Mouse (Mus musculus) layer of hippocampus, adult 2 months (tissue): ENCODE data around the gene Tulp1. TPM values are rescaled to one million over a fixed set of nuclear protein-coding genes. Genes with fewer than 3 reads are reported as not detected.
A peak's percentile ranks its signal among the peaks of the same experiment; 100 is the strongest.
"Not testable (repeated sequence)": the region's sequence is repeated elsewhere in the genome, so short reads cannot be mapped to it uniquely, and the experiment has no call there.

Experiments
- DNase-seq, 2 experiments: peaks; one replicate each; pipeline ENCODE4 v3.0.0; 2022; ENCODE audit warnings: low spot score in 2 of 2
- H3K27ac ChIP-seq: fragments of 200-600 bp; 2 replicates; pipeline ENCODE4 v1.8.1; 2022
- H3K4me3 ChIP-seq: fragments of 200-600 bp; 2 replicates; pipeline ENCODE4 v1.8.1; 2022; ENCODE audit warnings: mild to moderate bottlenecking
- CTCF ChIP-seq: fragments of 200-600 bp; conservative IDR thresholded peaks from 2 replicates; pipeline ENCODE4 v1.8.1; 2022; ENCODE audit warnings: antibody characterized with exemption, mild to moderate bottlenecking, moderate library complexity
- long read RNA-seq, 2 experiments: library from polyadenylated mRNA; stranded (forward); transcript quantifications; one replicate each; pipeline ENCODE4 v2.0.0; 2021; ENCODE audit warnings: borderline mapping rate in 2 of 2
- total RNA-seq, 2 experiments: library from RNA; stranded (reverse); gene quantifications; 2 replicates each; pipeline ENCODE4 v1.2.3; 2021

Tulp1 gene
- total RNA-seq, result not detected
- long read RNA-seq, experiment 1, result 0 reads
- long read RNA-seq, experiment 2, result 0 reads

DNA sequence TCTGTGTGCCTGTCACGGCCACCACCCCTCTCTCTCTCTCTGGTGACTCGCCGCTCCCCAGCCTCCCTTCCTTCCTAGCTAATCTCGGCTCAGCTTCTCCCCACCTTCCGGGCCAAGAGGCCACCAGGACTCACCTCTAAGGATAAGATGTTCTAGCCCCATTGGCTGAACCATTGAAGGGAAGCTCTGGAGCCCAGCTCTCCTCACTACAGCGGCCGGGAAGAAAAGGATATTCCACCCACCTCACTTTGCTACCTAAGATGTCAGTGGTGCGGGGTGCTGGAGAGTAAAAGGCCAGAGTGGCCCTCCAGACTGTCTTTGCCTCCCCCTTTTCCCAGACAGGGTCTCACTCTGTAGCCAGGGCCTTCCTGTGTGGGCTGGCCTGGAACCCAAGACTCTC lies at the start of gene Tulp1:
Gene Tulp1, minus strand, starts transcription at position 101 of the 400 bp plus-strand sequence.
- Histone ChIP-seq H3K27ac (no peak within 1 kb of the TSS), H3K4me3 (no peak within 1 kb of the TSS)
- TF ChIP-seq CTCF, result no peak
- no peak for DNase-seq

DNA sequence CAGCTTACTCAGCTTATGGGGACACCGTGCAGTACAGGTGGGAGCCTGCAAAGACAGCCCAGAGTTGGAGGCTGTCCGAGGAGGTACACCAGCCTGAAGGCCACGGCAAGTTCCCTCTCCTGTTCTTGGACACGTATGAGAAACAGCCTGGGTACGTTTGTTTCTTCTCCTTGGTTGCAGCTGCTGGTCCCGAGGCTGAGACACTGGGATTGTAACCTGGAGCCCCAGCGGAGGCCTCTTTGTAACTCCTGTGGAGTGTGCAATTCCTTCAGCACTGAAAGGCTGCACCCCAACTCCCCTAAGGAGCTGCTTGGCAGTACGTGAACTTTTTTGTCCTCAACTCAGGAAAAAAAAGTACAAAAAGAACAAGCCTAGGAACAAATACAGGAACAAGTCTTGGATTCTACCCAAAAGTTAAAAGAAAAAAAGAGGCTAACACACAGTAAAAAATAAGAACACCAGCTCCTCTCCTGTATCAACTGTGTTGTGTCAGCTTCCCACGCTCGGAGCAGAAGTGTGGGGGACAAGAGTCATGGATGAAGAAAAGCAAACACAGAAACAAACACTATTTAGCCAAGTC lies 46.4 kb upstream of the Tulp1 start:
- Histone ChIP-seq H3K27ac (no peak overlapping the region), H3K4me3 (no peak overlapping the region)
- DNase-seq, result no peak
- no peak for TF ChIP-seq CTCF

DNA sequence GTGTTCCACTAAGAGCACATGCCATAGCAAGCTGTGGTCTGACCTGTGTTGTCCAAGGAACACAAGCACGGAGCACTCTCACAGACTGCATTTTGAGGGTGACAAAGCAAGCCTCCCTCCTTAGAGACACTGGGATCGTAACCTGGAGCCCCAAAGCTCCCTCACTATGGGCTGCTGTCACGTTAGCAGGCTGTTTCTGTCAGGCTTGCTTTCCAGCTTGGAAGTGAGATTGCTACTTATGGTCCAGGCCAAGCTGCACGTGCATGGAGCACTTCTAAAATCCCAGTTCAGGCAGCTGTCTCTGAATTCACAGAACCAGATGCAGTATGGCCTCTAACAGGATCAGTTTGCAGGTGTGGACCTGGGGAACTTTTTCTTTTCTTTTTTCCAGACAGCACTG lies 45.7 kb upstream of the Tulp1 start:
- DNase-seq, result no peak
- no peak for TF ChIP-seq CTCF
- H3K4me3 ChIP-seq, result no peak overlapping the region
- H3K27ac ChIP-seq, result no peak overlapping the region

DNA sequence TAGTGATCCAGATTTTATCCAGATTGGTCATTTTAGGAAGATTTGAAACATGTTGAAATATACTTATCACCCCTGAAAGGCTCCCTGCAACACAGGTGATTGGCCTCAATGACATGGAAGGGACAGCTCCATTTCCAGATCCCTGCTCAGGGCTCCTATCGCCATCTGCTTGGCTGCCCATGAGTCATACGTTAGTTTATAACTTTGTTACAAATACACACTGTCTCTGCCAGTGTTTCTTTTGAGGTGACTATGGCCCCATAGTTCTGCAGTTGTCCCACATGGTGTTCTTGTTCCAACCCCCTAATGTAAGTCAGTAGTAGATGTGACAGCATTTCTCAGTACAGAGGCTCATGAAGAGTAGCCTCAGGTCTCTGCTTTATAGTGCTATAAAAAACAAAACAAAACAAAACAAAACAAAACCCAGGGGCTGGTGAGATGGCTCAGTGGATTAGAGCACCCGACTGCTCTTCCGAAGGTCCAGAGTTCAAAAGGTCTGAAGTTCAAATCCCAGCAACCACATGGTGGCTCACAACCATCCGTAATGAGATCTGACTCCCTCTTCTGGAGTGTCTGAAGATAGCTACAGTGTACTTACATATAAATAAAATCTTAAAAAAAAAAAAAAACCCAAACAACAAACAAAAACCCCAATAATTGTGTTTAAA lies 43.4 kb upstream of the Tulp1 start:
- no peak for DNase-seq
- no peak overlapping the region for H3K4me3 ChIP-seq
- TF ChIP-seq CTCF, result no peak

DNA sequence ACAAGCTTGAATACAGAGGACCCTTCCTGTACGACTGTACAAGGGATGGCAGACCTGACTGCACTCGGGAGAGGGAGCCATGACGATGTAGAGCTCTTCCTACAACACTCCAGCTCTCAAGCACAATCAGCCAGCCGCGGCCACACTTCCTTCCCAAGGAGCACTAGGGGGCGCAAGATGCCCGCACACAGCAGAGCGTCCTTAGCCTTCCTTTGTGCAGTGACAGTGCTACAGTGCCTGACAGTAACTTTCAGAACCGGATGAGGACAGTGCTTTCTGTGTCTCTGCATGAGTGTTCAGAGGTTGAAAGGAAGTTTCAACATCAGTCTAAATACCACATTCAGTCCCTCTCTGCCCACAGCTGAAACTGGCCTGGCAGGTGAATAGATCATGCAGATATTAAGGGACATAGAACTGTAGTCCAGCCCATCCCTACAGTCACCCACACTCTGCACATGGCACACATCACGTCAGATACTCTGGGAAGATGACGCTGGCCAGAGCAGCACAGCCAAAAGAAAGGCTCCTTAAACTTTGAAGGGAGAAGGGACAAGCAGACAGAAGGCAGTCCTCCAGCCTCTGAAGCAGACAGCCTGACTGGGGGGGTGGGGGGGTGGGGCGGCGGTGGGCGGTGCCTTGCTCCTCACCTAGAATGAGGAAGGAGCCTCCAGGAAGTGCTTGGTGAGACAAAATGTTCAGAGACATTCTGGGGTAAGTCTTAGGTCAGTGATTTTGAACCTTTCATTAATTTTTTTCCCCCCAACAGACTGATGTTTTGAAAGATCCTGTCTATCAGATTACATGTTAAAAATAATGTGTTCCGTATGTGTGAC lies 42.6 kb upstream of the Tulp1 start:
- Histone ChIP-seq H3K27ac (peak overlapping the region; percentile 57), H3K4me3 (no peak overlapping the region)
- DNase-seq, result peak; percentile 80 to 85
- peak; percentile 93 for TF ChIP-seq CTCF

More for the DNA sequence above, 43.4 kb upstream of the Tulp1 start:
- H3K27ac ChIP-seq, result peak overlapping the region; percentile 11; the same call in 1 of the 2 replicates

DNA sequence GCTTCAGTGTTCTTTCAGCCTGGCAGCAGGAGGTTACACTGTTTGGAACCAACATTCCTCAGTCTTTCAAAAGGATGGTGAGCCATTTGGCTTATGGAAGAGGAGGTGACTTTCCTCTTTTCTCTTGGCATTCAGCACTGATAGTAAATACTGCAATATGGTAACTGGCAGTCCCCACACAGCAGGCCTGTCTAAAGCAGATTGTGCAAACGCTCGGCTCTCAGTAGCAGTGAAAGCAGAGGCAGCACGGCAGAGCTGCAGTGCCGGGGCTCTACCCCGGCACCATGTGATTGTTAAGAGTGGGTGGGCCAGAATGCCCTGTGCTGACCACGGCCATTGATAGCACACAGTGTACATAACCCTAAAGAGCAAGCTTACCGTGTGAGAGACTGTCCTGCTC lies 41.4 kb upstream of the Tulp1 start:
- TF ChIP-seq CTCF, result no peak
- Histone ChIP-seq H3K27ac (peak overlapping the region; percentile 57; the same call in 1 of the 2 replicates), H3K4me3 (no peak overlapping the region)
- DNase-seq, result peak; percentile 62 to 69

DNA sequence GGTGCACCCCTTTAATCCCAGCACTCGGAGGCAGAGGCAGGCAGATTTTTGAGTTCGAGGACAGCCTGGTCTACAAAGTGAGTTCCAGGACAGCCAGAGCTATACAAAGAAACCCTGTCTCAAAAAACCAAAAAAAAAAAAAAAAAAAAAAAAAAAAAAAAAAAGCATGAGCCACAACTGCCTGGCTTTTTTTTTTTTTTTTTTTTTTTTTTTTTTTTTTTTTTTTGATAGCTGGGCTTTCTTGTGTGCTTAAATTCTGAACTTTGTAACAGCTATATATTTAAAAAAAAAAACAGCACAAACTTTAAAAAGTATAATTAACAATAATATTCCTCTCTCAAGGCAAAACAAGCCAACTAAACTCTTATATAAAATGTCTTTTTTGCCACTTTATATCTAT lies 39.7 kb upstream of the Tulp1 start:
- not testable (repeated sequence) for DNase-seq, H3K27ac ChIP-seq, H3K4me3 ChIP-seq

DNA sequence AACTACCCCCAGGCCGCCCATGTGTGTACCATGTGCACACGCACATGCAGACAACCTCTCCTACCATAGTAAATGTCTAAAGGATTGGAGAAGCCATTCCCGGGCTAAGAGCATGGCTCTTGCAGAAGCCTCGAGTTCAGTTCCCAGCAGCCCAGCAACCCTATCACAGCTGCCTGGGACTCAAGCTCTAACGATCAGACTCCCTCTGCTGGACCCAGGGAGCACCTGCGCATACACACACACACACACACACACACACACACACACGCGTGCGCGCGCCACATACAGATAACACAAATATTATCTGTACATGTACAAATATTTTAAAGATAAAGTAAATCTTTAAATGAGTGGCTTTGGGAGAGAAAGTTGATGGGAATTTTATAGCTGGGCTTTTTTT lies 39.3 kb upstream of the Tulp1 start:
- DNase-seq, result no peak
- Histone ChIP-seq H3K27ac (no peak overlapping the region), H3K4me3 (no peak overlapping the region)
- TF ChIP-seq CTCF, result no peak

DNA sequence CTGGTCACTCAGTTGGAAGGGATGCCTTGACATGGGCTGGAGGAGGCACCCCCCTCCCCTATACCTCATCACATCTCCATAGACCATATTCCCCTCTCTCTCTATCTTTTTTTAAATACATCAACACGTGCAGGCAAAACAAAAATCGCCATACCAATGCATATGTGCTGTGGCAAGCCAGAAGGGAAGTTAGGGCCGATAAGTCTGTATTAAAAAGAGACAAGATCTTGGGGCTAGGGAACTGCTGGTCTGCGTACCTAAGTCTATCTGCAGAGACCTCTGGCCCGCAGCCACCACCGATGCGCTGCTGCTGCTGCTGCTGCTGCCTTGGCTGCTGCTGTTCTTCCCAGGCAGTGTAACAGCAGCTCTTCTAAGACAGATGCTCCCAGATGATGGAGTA lies 30.0 kb upstream of the Tulp1 start:
- no peak for DNase-seq
- TF ChIP-seq CTCF, result no peak
- Histone ChIP-seq H3K27ac (no peak overlapping the region), H3K4me3 (no peak overlapping the region)

DNA sequence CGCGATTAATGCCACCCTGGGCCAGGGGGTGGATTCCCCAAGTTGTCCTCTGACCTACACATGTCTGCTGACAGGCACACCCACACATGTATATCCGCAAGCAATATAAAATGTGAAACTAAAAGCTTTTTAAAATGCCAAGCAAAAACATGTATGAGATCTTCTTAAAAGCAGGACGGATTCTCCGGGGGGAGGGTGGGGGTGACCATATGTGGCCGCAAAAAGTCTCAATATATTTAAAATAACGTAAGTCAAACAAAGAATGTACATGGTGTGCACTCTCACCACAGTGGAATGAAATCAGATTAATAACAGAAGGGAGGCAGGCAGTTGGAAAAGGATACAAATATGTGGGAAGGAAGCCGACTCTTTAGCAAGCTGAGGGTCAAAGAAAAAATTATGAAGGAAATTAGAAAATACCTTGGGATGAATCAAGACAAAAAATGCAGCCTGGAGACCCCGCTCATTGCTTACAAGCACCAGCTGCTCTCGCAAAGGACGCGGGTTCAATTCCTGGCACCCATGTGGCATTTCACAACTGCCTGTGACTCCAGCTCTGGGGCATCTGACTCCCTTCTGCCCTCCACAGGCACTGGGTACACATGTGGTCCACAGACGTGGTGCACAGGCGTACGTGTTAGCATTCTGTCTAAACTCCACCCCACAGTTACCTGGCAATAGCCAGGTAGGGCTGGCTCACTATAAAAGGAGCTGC lies 29.2 kb upstream of the Tulp1 start:
- no peak overlapping the region for H3K27ac ChIP-seq
- H3K4me3 ChIP-seq, result no peak overlapping the region
- no peak for TF ChIP-seq CTCF
- DNase-seq, result no peak

DNA sequence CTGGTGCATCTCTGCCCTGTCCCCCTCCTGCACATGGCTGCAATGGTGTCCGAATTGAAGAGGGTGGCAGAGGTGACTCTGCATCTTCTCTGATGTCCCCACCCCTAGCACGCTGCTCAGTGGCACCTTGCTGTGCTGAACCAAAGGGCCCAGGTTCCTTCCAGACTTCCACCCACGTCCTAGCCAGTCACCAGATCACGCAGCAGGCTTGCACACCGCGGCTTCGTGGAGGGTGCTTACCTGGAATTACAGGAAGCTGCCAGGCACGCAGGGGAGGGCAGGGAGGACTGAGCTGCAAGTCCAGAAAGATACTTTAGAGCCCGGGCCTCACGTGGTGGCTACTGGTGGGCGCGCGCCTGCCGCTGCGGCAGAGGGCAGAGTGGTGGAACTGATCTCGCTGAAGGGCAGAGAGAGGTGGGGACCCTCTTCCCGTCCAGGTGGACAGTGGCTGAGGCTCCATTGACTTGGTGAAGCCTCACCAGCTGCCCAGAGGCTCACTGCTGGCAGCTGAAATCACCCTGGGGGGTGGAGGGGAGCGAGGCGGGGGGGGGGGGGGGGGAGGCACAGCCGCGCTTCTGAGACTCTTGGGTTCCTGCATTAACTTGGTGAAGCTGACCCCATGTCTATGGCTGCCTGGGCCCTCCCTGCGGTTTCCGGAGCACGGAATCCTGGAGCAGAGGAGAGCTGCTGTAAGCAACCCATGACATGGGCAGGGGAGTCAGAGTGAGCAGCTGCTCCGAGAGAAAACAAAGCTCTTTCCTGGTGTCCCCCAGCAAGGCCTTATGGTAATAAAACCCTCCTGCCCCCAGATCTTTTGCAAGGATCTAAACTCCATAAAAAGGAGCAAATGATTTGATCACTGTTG lies 26.8 kb upstream of the Tulp1 start:
- Histone ChIP-seq H3K4me3 (no peak overlapping the region), H3K27ac (no peak overlapping the region)
- no peak for TF ChIP-seq CTCF
- no peak for DNase-seq

DNA sequence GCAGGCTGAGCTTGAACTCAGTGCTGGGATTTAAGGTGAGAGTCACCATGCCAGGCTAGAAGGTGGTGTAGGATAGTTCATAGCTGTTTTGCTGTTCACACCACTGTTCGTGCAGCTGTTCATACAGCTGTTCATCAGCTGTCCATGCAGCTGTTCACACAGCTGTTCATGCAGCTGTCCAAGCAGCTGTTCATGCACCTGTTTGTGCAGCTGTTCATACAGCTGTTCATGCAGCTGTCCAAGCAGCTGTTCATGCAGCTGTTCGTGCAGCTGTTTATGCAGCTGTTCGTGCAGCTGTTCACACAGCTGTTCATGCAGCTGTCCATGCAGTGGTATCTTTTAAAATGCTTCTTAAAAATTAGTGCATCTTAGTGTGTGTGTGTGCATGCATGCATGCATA lies 23.5 kb upstream of the Tulp1 start:
- Histone ChIP-seq H3K27ac (no peak overlapping the region), H3K4me3 (no peak overlapping the region)
- DNase-seq, result no peak
- no peak for TF ChIP-seq CTCF
